Mouse (Mus musculus) liver, embryonic 14.5 days (tissue): ENCODE measurements around the gene Klhl24. TPM values are rescaled to one million over a fixed set of nuclear protein-coding genes. Genes with fewer than 3 reads are reported as not detected.

ENCODE experiments used
- ATAC-seq: fragments of 200-750 bp; cut with Nextera tagmentation; 2 replicates; pipeline ENCODE4 v1.8.0; 2017; ENCODE audit warnings: moderate number of reproducible peaks, mild to moderate bottlenecking, moderate library complexity; ENCODE audit not compliant: insufficient read depth
- DNase-seq, 3 experiments: peaks; one replicate each; pipeline ENCODE4 v3.0.0-alpha.2; 2012 to 2013; ENCODE audit warnings: low read depth in 3 of 3, low spot score in 3 of 3
- H3K27ac ChIP-seq: fragments of 300-500 bp; sonication (generic); 2 replicates; pipeline ENCODE4 v1.5.1; 2014; ENCODE audit warnings: moderate library complexity, mild to moderate bottlenecking, control low read depth, inconsistent platforms
- H3K27me3 ChIP-seq: fragments of 300-500 bp; sonication (generic); 2 replicates; pipeline ENCODE4 v1.6.1; 2014; ENCODE audit warnings: mild to moderate bottlenecking, low read length, moderate library complexity; ENCODE audit not compliant: control insufficient read depth, insufficient read depth
- H3K36me3 ChIP-seq: fragments of 300-500 bp; sonication (generic); replicated peaks from 2 replicates; pipeline ENCODE4 v1.6.1; 2014; ENCODE audit warnings: low read depth; ENCODE audit not compliant: control insufficient read depth, insufficient read depth
- H3K4me1 ChIP-seq, 2 experiments: fragments of 200-500 bp in 1 of 2; fragments of 300-500 bp in 1 of 2; sonication (generic) in 1 of 2; replicated peaks; 2 replicates each; pipeline ENCODE4 v1.6.1; 2012 to 2014; ENCODE audit warnings: antibody characterized with exemption in 1 of 2, inconsistent platforms in 1 of 2, low read length in 1 of 2; ENCODE audit not compliant: control insufficient read depth in 2 of 2, insufficient read depth in 2 of 2
- H3K4me2 ChIP-seq: fragments of 300-500 bp; sonication (generic); 2 replicates; pipeline ENCODE4 v1.6.1; 2014; ENCODE audit warnings: low read depth, mild to moderate bottlenecking, control low read depth, moderate library complexity
- H3K4me3 ChIP-seq, 2 experiments: fragments of 200-500 bp in 1 of 2; fragments of 300-500 bp in 1 of 2; sonication (generic) in 1 of 2; 2 replicates each; pipeline ENCODE4 v1.5.1; 2012 to 2014; ENCODE audit warnings: low read depth in 2 of 2, low read length in 2 of 2, mild to moderate bottlenecking in 2 of 2, control low read depth in 1 of 2, inconsistent platforms in 1 of 2, moderate library complexity in 1 of 2; ENCODE audit not compliant: insufficient read depth in 1 of 2
- H3K9ac ChIP-seq: fragments of 300-500 bp; sonication (generic); replicated peaks from 2 replicates; pipeline ENCODE4 v1.6.1; 2014; ENCODE audit warnings: mild to moderate bottlenecking, control low read depth, moderate library complexity
- H3K9me3 ChIP-seq: fragments of 300-500 bp; sonication (generic); 2 replicates; pipeline ENCODE4 v1.6.1; 2016; ENCODE audit warnings: low read length, mixed read lengths; ENCODE audit not compliant: control insufficient read depth
- CTCF ChIP-seq: IDR thresholded peaks from 2 replicates; pipeline ENCODE4 v1.5.1; 2016; ENCODE audit warnings: antibody characterized with exemption, low read depth, control low read depth
- EP300 ChIP-seq: IDR thresholded peaks from 2 replicates; pipeline ENCODE4 v1.6.1; 2016; ENCODE audit warnings: antibody characterized with exemption, low read depth
- WGBS: fragments of 180-500 bp; shearing (Covaris S2); extraction: QIAGEN DNeasy Blood & Tissue Kit; methylation state at CpG from one replicate; pipeline ENCODE4 v1.1.7; 2014; ENCODE audit not compliant: insufficient replicate concordance; 5-methylcytosine and 5-hydroxymethylcytosine counted together
- polyA plus RNA-seq, 2 experiments: library from polyadenylated mRNA; depleted of rRNA in 1 of 2; stranded (reverse) in 1 of 2; unstranded in 1 of 2; fragments of >200 nt; fragmentation: Nextera tagmentation in 1 of 2; extraction: Ambion mirVana in 1 of 2; gene quantifications; 2 replicates each; pipeline versions ENCODE4 v1.2.1 to v1.2.3; 2012 to 2014

Klhl24 gene
- polyA plus RNA-seq (2012; rRNA removed) = 1.2 and 1.6 TPM in 2 replicates
- polyA plus RNA-seq (2014; fragmentation: Nextera tagmentation; extraction: Ambion mirVana) = 2.9 and 3.7 TPM in 2 replicates

GRCm38 (mm10) chr16:20097069-20097710, at the start of gene Klhl24:
Klhl24 (plus strand) TSS chr16:20097542.
- Histone ChIP-seq H3K4me3 (peak within 1 kb of the TSS; percentile 70 to 87), H3K27me3 (no peaks in the 10 kb centered on the region), H3K9ac (peak within 1 kb of the TSS; percentile 82), H3K36me3 (no peaks in the 10 kb centered on the region), H3K4me2 (peak within 1 kb of the TSS; percentile 85), H3K27ac (peak within 1 kb of the TSS; percentile 73), H3K9me3 (no peaks in the 10 kb centered on the region), H3K4me1 (peaks cover 2% of the 10 kb centered on the region in 2 experiments; a peak in 1 of 4 replicates)
- WGBS = under 1% methylated on average over 29 of the region's 29 CpGs
- peak; percentile 85 for TF ChIP-seq CTCF
- TF ChIP-seq EP300 = no peak
- ATAC-seq (peak; percentile 87), DNase-seq (peak; percentile 85 to 89 (median 88))

- 54% methylated on average over 3 of the region's 3 CpGs for WGBS
- TF ChIP-seq CTCF (no peak), EP300 (no peak)
These were observed 44.7 kb upstream of the Klhl24 start for GRCm38 (mm10) chr16:20052655-20053054.

GRCm38 (mm10) chr16:20072770-20073169, 24.6 kb upstream of the Klhl24 start:
- no peak for ATAC-seq
- no peak overlapping the region for H3K27ac ChIP-seq
- no peaks in the 10 kb centered on the region for H3K4me1 ChIP-seq
- H3K4me3 ChIP-seq = no peak overlapping the region
- 42% methylated on average over 1 of the region's 1 CpGs for WGBS
- no peaks in the 10 kb centered on the region for H3K27me3 ChIP-seq
- H3K9me3 ChIP-seq = no peaks in the 10 kb centered on the region
- H3K9ac ChIP-seq = no peak overlapping the region
- no peak for DNase-seq
- H3K4me2 ChIP-seq = no peak overlapping the region
- no peak for TF ChIP-seq EP300
- TF ChIP-seq CTCF = no peak
- H3K36me3 ChIP-seq = no peaks in the 10 kb centered on the region

More at GRCm38 (mm10) chr16:20052655-20053054, 44.7 kb upstream of the Klhl24 start:
- H3K27ac ChIP-seq = no peak overlapping the region
- H3K9me3 ChIP-seq = no peaks in the 10 kb centered on the region
- H3K4me2 ChIP-seq = no peak overlapping the region
- ATAC-seq (no peak), DNase-seq (no peak)
- H3K27me3 ChIP-seq = no peaks in the 10 kb centered on the region
- no peaks in the 10 kb centered on the region for H3K36me3 ChIP-seq
- no peak overlapping the region for H3K9ac ChIP-seq
- H3K4me1 ChIP-seq = no peaks in the 10 kb centered on the region
- H3K4me3 ChIP-seq = no peak overlapping the region

GRCm38 (mm10) chr16:20076675-20077074, 20.7 kb upstream of the Klhl24 start:
- H3K27me3 ChIP-seq = no peaks in the 10 kb centered on the region
- DNase-seq (no peak), ATAC-seq (no peak)
- no peak overlapping the region for H3K4me2 ChIP-seq
- no peak overlapping the region for H3K4me3 ChIP-seq
- TF ChIP-seq CTCF (no peak), EP300 (no peak)
- H3K4me1 ChIP-seq = no peaks in the 10 kb centered on the region
- H3K9me3 ChIP-seq = no peaks in the 10 kb centered on the region
- WGBS = 54% methylated on average over 1 of the region's 1 CpGs
- no peak overlapping the region for H3K27ac ChIP-seq
- no peaks in the 10 kb centered on the region for H3K36me3 ChIP-seq
- H3K9ac ChIP-seq = no peak overlapping the region

- no peak overlapping the region for H3K27ac ChIP-seq
- WGBS = 73% methylated on average over 3 of the region's 3 CpGs
- H3K4me1 ChIP-seq = no peaks in the 10 kb centered on the region
- no peak for DNase-seq
- no peak overlapping the region for H3K4me2 ChIP-seq
- no peaks in the 10 kb centered on the region for H3K9me3 ChIP-seq
- no peaks in the 10 kb centered on the region for H3K36me3 ChIP-seq
- no peak overlapping the region for H3K4me3 ChIP-seq
- no peak overlapping the region for H3K9ac ChIP-seq
- TF ChIP-seq CTCF = no peak
- no peak for TF ChIP-seq EP300
- no peaks in the 10 kb centered on the region for H3K27me3 ChIP-seq
- ATAC-seq = no peak
These were observed 17.1 kb upstream of the Klhl24 start for GRCm38 (mm10) chr16:20080271-20080670.
